Mouse (Mus musculus): ENCODE measurements around the gene Igf2r.

Igf2r gene

GRCm38 (mm10) chr17:12781101-12781500 is 11.6 kb upstream of the Igf2r start:
- peak; percentile 21 for DNase-seq (ENCODE audit: low spot score)

DNA sequence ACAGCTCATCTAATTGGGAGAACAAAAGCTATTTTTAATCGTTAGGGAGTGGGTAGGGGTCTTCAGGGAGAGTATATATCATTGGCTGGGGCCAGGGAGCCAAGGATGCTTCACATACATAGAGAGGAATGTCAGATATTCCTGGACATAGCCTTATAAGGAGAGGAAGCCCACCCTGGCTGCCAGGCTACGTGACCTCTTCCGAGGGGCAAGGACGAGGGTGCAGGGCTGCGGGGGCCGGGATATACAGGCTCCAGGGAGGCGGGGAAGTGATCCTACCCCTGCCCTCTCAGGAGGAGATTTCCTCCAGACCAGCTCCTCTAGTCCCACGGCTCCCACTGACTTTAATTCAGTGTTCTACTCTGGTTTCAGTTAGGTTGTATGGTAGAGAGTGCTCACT is 10.7 kb upstream of the Igf2r start:
- DNase-seq (ENCODE audit: low spot score): no peak

GRCm38 (mm10) chr17:12779442-12779841 is 10.0 kb upstream of the Igf2r start:
- no peak for DNase-seq (ENCODE audit: low spot score)

DNA sequence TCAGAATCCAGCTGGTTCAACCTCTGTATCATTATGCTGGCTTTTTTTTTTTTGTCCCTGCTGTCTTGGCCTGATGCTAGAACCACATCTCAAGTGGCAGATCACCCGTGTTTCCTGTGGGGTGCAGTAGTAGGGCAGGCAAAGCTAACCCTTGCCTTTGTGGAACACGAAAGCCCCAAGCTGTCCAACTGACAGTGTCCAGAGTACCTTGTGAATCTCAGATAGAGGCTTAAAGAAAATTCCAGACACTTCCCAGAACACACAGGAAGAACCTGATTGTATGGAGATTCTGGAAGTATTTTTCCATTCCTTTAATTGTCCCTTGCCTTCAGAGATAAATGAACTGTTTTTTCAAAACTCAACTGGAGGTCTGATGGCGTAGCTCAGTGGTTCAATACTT is 4.5 kb upstream of the Igf2r start:
- no peak for DNase-seq (ENCODE audit: low spot score)

GRCm38 (mm10) chr17:12770500-12770899 is 1.0 kb upstream of the Igf2r start:
- no peak for DNase-seq (ENCODE audit: low spot score)

DNA sequence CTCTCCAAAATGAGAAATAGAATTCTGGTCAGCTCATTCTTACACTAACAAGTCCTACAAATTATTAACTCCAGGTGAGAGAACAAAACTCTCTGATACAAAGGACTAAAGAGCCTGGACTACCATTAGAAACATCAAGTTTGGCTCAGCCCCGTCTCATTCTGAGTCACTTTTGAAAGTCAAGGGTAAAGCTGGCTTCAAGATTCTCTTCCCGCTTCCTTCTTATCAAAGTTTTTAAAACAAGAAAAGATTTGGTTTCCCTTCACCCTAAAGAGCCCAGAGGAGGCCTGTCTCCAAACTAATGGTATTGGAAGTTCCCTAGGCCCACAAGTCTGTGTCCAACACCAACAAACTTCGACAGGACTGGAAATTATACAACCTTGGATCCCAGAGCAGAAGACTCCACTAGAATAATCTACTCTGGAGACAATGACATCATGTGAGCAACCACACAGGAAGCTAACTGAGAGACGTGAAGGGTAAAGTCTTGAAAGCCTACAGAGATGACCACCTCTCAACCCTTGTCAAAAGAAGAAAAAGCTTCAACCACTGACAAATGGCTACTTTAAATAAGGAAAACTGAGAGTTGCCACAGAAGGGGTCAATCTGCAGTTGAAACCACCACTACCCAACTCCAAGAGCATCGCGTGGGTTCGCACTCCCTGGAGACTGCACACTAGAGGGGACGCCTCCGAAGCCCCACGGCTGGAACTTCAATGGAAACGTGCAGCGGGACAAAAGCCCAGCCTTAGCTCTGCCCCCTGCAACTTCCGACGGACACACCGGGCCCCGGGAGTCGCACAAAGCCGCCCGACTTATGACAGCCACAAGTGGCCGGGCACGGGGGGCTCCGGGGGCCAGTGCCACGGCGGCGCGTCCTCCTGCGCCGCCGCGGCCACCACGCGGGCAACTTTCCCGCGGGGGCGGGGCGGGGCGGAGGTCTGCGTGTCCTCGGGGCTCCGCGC is 767 bp downstream of the Igf2r start:
- DNase-seq (ENCODE audit: low spot score): peak; percentile 54

- DNase-seq (ENCODE audit: low spot score): no peak
Observed at GRCm38 (mm10) chr17:12767294-12767852, 2.1 kb downstream of the Igf2r start.

GRCm38 (mm10) chr17:12763412-12763811 is 6.1 kb downstream of the Igf2r start:
- no peak for DNase-seq (ENCODE audit: low spot score)

DNA sequence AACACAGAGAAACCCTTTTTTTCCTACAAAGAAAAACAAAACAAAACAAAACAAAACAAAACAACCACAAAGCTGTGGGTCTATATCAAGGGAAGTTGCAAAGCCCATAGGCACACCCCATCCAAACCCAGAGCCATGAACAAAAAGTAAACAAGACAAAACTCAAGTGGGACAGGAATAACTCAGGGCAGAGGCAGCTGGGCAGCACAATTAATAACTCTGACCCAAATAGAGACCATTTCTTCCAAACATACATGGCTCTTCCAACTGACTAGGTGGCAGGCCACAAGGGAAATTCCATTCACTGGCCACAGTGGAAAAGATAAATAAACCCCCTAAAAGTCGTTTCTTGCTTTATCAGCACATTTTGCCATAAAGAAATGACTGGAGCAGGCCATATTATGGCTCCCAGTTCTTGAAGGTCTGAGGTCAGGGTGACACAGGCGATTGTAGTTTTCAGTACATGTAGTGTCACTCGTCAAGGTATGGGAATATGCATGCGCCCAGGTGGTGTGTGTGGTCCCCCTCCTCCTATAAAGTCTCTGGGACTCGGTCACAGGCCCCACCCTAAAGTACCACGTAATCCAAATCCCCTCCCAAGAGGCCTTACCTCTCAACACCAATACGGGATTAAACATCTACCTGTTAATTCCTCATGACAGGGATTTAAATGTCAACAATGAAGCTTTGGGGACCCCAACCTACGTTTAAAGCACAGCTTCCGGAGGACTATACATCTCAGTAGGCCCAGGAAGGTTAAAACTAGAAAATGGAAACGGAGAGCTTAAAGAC is 8.9 kb downstream of the Igf2r start:
- no peak for DNase-seq (ENCODE audit: low spot score)

- no peak for DNase-seq (ENCODE audit: low spot score)
Observed at GRCm38 (mm10) chr17:12759646-12760074, 9.8 kb downstream of the Igf2r start.

DNA sequence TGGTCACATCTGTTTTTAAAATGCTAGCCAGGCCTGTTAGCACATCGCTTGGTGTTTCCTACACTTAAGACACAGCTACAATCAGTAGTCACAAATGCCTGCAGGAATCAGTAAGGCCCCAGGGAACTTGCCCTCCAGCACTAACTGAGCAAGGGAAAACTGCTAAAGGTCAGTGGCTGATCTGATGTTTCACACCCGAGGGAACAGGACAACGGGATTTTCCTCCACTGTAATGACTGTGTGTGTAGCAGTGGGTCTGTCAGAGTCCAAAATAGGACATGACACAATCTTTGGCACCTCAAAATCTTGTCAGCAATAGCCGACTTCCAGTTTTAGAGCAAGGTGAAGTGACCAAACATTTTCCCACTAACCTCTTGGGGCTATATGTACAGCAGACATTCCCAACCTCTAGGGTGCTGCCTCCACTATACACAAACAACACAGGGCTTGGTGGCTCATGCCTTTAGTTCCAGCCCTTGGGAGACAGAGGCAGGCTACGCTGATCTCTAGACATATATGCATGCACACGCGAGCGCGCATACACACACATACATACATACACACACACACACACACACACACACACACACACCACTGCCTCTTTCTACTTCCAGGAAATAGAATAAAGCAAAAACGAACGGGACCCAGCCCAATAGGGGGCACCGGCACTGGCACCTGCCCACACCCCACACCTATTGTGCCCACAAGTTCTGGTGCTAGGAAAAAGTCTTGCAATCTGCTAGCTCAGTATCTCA is 10.6 kb downstream of the Igf2r start:
- no peak for DNase-seq (ENCODE audit: low spot score)

GRCm38 (mm10) chr17:12757990-12758389 is 11.5 kb downstream of the Igf2r start:
- no peak for DNase-seq (ENCODE audit: low spot score)

DNA sequence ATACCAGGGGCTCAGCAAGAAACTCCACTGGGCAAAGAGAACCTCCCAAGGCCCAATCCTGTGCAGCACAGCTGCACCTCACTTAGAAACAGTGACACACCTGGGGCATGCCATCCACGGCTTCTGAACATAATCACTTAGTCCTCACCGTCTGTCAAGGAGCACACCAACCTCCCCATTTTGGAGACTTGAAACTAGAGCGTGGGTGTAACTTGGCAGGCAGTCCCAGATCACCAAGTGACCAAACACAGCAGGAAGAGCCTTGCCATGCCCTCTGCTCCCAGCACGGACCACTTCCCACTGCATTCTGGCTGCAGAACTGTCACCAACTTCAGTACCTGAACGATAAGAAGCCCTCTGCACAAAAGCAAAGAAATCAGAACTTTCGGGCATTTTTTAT is 12.3 kb downstream of the Igf2r start:
- DNase-seq (ENCODE audit: low spot score): no peak

- DNase-seq (ENCODE audit: low spot score): no peak
Observed at GRCm38 (mm10) chr17:12755951-12756350, 13.5 kb downstream of the Igf2r start.

DNA sequence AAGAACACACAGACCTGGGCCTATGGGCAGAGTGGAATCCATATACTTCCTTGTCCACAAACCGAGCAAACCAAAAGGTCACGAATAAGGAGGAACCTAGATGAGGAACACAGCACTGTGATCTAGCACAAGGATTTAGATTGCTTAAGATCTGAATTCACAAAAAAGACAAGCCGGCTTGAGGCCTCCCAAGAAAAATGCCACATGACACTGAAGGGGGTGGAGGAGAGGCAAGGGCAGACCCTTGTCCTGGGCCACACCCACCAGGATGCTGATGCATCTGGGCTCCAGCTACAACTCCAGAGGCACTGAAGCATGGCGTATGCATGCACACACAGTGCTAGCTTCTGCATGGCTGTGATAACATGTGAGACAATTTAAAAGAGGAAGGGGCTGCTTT is 14.3 kb downstream of the Igf2r start:
- no peak for DNase-seq (ENCODE audit: low spot score)

DNA sequence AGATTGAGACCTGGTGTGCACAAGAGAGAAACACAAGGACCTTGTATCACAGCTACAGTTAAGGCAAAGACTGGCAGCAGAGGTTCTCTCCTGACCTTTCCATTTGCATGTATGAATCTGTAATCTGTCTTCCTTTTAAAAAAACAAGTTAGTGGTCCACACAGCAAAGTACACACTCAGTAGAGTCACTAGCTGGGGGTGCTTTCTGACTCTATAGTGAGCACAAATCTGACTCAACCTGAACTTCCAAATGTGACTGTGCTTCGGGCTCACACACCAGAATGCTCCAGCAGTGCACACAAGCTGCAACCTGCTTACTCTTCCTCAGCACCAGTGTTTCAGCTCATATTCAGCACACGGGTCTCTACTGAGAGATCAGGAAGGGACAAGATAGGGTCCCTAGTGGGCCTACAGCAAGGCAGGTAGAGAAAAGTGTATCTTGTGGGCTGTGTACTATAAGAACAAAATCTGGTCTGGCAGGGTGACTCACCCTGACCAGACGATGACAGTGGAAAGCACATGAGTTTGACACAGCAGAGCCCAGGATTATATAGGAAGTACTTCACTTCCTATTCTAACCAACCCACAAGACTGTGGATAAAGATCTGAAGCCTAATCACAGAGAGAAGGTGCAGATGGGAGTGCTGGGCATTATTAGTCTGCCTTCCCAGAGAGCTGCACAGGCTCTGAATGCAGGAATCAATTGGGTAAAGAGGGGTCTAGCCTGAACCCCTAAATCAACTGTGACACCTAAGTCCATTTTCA is 15.0 kb downstream of the Igf2r start:
- DNase-seq (ENCODE audit: low spot score): no peak

DNA sequence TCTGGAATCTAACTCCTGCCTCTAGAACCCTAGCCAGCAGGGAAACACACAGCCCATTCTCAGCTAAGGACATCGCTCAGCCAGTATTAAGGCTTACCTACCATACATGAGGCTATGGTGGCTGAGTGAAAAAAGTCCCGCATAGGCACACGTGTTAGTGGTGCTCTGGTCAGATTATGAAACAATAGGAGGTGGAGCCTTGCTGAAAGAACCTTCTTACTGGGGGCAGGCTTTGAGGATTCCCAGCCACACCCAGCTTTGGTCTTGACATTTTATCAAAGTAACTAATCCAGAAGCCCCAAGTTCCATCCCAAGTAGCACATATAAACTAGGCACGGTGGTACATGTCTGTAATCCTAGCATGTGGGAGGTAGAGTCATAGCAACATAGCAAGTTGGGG is 16.4 kb downstream of the Igf2r start:
- no peak for DNase-seq (ENCODE audit: low spot score)

DNA sequence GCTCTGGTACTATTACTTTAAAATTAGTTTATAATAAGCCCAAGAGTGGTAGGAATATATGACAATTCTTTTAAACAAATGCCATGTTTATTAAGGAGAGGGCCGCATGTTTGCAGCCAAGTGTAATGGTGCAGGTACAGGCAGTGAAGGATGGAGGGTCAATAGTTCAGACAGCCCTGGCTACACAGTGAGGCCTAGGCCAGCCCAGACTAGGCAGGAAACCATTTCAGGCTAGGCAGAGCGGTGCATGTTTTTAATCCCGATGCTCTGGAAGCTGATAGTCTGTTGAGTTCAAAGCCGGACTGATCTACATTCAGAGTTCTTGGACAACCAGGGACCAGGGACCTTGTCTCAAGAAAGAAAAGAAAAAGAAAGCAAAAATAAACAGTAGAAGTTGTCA is 17.8 kb downstream of the Igf2r start:
- DNase-seq (ENCODE audit: low spot score): no peak

DNA sequence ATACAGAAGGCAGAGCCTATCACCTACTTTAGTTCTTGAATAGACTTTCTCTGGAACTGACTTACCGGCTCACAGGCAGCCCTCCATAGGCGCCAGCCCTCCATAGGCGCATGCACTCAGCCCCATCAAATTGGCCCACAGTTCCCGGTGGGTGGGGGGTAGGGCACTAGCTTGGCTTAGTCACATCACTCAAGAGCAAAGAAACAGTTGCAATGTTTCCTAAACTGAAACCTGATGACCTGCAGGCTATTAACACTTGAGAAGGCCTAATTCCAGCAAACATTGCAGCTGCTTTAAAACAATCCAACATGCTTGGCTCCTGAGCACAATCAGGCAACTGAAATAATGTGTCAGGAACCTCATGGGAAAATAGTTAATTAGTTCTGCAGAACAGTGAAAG is 18.2 kb downstream of the Igf2r start:
- no peak for DNase-seq (ENCODE audit: low spot score)

GRCm38 (mm10) chr17:12750591-12751170 is 18.8 kb downstream of the Igf2r start:
- no peak for DNase-seq (ENCODE audit: low spot score)

All from retina, embryonic 14.5 days (tissue).